Mouse (Mus musculus) heart, adult 10 weeks (tissue): Measurements from ENCODE around the gene Gm20916. TPM values are rescaled to one million over a fixed set of nuclear protein-coding genes. Genes with fewer than 3 reads are reported as not detected.

Experiments used
- polyA plus RNA-seq: library from polyadenylated mRNA; stranded (reverse); fragments of 350-450 nt; fragmentation: Illumina TruSeq; extraction: RNeasy Lipid Tissue Mini Kit (QIAGEN cat#74804); gene quantifications from one replicate; pipeline ENCODE4 v1.2.3, GENCODE M21; 2014; ENCODE audit warnings: low read depth, low replicate concordance

Gene Gm20916
- polyA plus RNA-seq, result not detected

DNA sequence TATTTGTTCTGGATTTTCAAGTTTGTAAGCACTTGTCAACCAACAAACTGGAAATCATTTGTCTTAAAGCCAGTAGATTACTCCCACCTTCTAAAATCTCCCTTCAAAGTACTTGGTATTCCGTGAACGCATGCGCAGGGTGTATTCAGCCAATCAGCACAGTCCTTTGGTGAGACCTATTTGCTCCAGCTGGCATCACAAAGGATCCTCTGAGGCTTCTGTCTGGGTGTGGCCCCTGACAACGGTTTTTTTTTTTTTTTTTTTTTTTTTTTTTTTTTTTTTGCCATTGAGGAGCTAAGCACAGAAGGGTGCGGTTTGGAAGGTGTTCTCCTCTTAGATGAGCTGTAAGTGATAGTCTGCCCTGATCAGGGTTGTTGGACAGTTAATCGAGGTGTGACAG lies at the start of gene Gm20916:
Gm20916 (plus strand) TSS at position 301 of the 400 bp plus-strand sequence.

Other genes starting within 250 kb of the Gm20916 start
- not detected for gene Gm20917, start 168.4 kb upstream of the Gm20916 start, polyA plus RNA-seq